Mouse (Mus musculus): ENCODE data around the gene Rps16. TPM values are rescaled to one million over a fixed set of nuclear protein-coding genes. Genes with fewer than 3 reads are reported as not detected.

Rps16 gene
- 212 and 288 TPM in 2 replicates for polyA plus RNA-seq (2012)

DNA sequence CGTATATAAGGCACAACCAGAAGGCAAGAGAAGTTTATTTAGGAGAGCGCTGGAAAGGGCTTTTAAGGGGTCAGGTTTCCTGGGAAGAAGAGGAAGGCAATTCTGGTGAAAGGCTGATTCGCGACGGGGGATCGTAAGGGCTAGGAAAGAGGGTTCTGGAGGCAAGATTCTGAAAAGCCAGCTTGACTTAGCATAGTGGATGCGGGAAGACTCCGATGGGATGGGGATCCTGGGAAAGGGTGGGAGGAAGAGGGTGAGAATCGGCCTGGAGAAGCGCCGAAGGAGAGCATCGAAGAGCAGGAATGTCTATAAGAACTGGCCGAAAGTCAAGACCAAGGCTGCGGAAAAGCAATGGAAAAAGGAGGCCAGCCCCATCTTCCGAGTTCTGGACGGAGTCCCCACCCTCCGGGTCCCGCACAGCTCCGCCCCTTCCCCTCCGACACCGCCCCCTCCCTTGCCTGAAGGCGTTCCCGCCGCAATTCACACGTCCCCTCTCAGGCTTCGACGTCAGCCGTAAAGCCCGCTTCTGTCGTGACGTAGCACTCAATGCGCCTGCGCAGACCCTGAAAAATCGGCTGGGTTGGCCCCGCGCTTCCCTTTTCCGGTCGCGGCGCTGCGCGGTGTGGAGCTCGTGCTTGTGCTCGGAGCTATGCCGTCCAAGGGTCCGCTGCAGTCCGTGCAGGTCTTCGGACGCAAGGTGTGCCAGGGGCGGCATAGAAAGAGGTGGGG is at the start of gene Rps16:
Gene Rps16, plus strand, starts transcription at position 498 of the 729 bp plus-strand sequence.
- Histone ChIP-seq H3K27me3 (ENCODE audit: control insufficient read depth) (no peaks in the 10 kb centered on the region), H3K4me3 (replicated peaks) (peak within 1 kb of the TSS; percentile 97), H3K36me3 (ENCODE audit: control insufficient read depth) (peaks cover 38% of the 10 kb centered on the region), H3K4me1 (ENCODE audit: control insufficient read depth) (peaks cover 45% of the 10 kb centered on the region), H3K9me3 (ENCODE audit: control insufficient read depth, low read length) (no peaks in the 10 kb centered on the region)
- TF ChIP-seq TAL1 (IDR thresholded peaks at IDR 0.05; ENCODE audit: low read length) (no peak), GATA1 (IDR thresholded peaks at IDR 0.05; ENCODE audit: low read length) (no peak)

DNA sequence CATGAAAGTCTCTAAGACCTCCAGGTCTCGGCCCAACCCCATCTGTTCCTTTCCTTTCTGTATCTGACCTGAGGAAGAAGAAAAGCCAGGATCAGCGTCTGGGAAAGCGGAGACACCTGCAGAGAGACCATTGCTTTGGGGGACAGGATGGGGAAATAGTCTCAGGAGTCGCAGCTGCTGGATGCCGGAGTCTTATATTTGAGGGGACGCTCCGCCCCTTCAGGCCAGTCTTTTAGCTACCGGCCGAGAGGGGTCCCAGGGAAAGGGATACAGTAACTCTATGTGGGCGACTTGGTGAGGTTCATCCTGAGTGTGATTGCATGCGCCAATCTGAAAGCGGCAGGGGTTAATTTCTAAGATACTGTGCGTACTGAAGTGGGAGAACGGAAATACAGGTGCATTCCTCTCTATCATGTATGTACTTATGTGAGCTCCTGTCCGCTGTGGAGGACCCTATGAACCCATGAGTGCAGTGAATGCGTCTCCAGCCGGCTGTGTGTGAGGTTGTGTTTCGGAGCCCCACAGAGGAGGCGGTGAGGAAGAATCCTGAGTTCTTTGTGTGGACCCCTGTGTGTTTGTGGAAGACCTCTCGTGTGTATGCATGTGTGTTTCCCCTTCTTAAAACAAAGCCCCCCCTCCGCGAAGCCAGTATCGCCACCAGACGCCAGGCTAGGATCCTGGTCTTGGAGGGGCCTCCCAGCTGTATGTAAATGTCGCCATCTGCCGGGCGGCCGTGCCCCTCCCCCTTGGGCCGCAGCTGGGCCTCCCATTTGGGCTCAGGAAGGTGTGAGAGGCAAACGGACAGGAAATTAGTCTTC is 48.6 kb upstream of the Rps16 start, which contains the start of gene Dll3:
Gene Dll3, minus strand, starts transcription at position 623 of the 818 bp plus-strand sequence.
- H3K4me3 ChIP-seq (replicated peaks): no peak within 1 kb of the TSS
- peaks cover 8% of the 10 kb centered on the region for H3K4me1 ChIP-seq (ENCODE audit: control insufficient read depth)
- H3K36me3 ChIP-seq (ENCODE audit: control insufficient read depth): peaks cover 23% of the 10 kb centered on the region
- H3K27me3 ChIP-seq (ENCODE audit: control insufficient read depth): peaks cover 56% of the 10 kb centered on the region
- no peaks in the 10 kb centered on the region for H3K9me3 ChIP-seq (ENCODE audit: control insufficient read depth, low read length)
- TF ChIP-seq TAL1 (IDR thresholded peaks at IDR 0.05; ENCODE audit: low read length) (no peak), GATA1 (IDR thresholded peaks at IDR 0.05; ENCODE audit: low read length) (no peak)

- H3K4me1 ChIP-seq (ENCODE audit: control insufficient read depth): peaks cover 15% of the 10 kb centered on the region
- peaks cover 28% of the 10 kb centered on the region for H3K27me3 ChIP-seq (ENCODE audit: control insufficient read depth)
- H3K36me3 ChIP-seq (ENCODE audit: control insufficient read depth): peaks cover 61% of the 10 kb centered on the region
- TF ChIP-seq GATA1 (IDR thresholded peaks at IDR 0.05; ENCODE audit: low read length) (no peak), TAL1 (IDR thresholded peaks at IDR 0.05; ENCODE audit: low read length) (no peak)
- H3K9me3 ChIP-seq (ENCODE audit: control insufficient read depth, low read length): no peaks in the 10 kb centered on the region
- no peak overlapping the region for H3K4me3 ChIP-seq (replicated peaks)
These were observed 44.8 kb upstream of the Rps16 start for GRCm38 (mm10) chr7:28305641-28306040.

GRCm38 (mm10) chr7:28306216-28306615 is 44.2 kb upstream of the Rps16 start:
- Histone ChIP-seq H3K36me3 (ENCODE audit: control insufficient read depth) (peaks cover 63% of the 10 kb centered on the region), H3K27me3 (ENCODE audit: control insufficient read depth) (peaks cover 22% of the 10 kb centered on the region), H3K9me3 (ENCODE audit: control insufficient read depth, low read length) (no peaks in the 10 kb centered on the region), H3K4me3 (replicated peaks) (no peak overlapping the region), H3K4me1 (ENCODE audit: control insufficient read depth) (peaks cover 21% of the 10 kb centered on the region)
- TF ChIP-seq TAL1 (IDR thresholded peaks at IDR 0.05; ENCODE audit: low read length) (no peak), GATA1 (IDR thresholded peaks at IDR 0.05; ENCODE audit: low read length) (no peak)

DNA sequence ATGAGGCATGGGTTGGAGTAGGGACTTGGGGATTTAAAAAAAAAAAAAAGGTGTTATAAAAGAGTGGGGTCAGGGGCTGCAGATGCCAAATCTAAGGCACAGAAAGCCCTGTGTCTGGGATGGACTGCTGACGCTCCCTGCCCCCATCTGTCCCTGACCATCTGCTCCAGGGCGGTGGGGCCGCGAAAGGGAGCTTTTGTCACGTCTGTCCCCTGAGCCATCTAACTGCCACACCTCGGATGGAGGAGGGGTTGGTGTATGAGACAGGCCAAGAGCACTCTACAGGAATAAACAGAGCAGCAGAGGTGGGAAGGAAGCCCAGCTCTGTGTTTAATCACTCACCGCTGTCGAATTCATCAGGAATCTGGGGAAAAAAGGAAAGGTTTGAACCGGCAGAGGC is 40.7 kb upstream of the Rps16 start:
- H3K4me3 ChIP-seq (replicated peaks): no peak overlapping the region
- peaks cover 70% of the 10 kb centered on the region for H3K36me3 ChIP-seq (ENCODE audit: control insufficient read depth)
- peaks cover 30% of the 10 kb centered on the region for H3K4me1 ChIP-seq (ENCODE audit: control insufficient read depth)
- no peaks in the 10 kb centered on the region for H3K27me3 ChIP-seq (ENCODE audit: control insufficient read depth)
- TF ChIP-seq GATA1 (IDR thresholded peaks at IDR 0.05; ENCODE audit: low read length) (no peak), TAL1 (IDR thresholded peaks at IDR 0.05; ENCODE audit: low read length) (no peak)
- no peaks in the 10 kb centered on the region for H3K9me3 ChIP-seq (ENCODE audit: control insufficient read depth, low read length)

GRCm38 (mm10) chr7:28311151-28311925 is 39.1 kb upstream of the Rps16 start:
- H3K9me3 ChIP-seq (ENCODE audit: control insufficient read depth, low read length): no peaks in the 10 kb centered on the region
- peak overlapping the region; percentile 78 for H3K4me3 ChIP-seq (replicated peaks)
- no peak for TF ChIP-seq TAL1 (IDR thresholded peaks at IDR 0.05; ENCODE audit: low read length)
- TF ChIP-seq GATA1 (IDR thresholded peaks at IDR 0.05; ENCODE audit: low read length): no peak
- H3K4me1 ChIP-seq (ENCODE audit: control insufficient read depth): peaks cover 30% of the 10 kb centered on the region
- H3K27me3 ChIP-seq (ENCODE audit: control insufficient read depth): no peaks in the 10 kb centered on the region
- H3K36me3 ChIP-seq (ENCODE audit: control insufficient read depth): peaks cover 70% of the 10 kb centered on the region

DNA sequence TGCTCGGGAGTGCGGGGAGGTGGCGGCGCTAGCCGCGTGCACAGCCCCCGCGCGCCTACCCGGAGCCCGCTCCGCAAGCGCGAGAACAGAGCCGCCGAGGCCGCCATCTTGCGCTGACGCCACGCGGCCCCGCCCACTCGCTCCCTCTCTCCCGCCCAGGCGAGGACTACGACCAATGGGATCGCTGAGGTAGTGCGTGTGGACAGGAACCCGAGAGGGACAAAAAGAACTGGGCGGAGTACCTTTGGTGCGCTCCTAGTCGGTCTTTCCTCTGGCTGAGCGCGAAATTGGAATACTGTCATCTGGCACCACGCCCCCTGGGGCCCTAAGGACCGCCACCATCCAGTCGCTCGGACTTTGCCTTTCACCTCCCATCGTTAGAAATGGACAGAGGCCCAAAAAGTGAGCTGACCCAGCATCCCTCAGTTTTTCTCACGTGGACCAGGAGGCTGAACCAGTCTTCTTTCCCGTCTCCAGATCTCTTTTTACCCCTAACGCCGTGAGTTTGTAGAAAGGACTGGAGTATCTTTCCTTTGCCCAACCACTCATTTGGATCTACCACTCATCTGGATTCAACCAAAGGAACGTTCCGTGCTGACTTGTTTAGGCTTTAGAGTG is 38.4 kb upstream of the Rps16 start, which contains the start of gene Timm50:
Gene Timm50, minus strand, starts transcription at position 147 of the 618 bp plus-strand sequence.
- H3K27me3 ChIP-seq (ENCODE audit: control insufficient read depth): no peaks in the 10 kb centered on the region
- peak within 1 kb of the TSS; percentile 78 for H3K4me3 ChIP-seq (replicated peaks)
- no peaks in the 10 kb centered on the region for H3K9me3 ChIP-seq (ENCODE audit: control insufficient read depth, low read length)
- H3K36me3 ChIP-seq (ENCODE audit: control insufficient read depth): peaks cover 70% of the 10 kb centered on the region
- TF ChIP-seq GATA1 (IDR thresholded peaks at IDR 0.05; ENCODE audit: low read length) (no peak), TAL1 (IDR thresholded peaks at IDR 0.05; ENCODE audit: low read length) (no peak)
- H3K4me1 ChIP-seq (ENCODE audit: control insufficient read depth): peaks cover 30% of the 10 kb centered on the region

DNA sequence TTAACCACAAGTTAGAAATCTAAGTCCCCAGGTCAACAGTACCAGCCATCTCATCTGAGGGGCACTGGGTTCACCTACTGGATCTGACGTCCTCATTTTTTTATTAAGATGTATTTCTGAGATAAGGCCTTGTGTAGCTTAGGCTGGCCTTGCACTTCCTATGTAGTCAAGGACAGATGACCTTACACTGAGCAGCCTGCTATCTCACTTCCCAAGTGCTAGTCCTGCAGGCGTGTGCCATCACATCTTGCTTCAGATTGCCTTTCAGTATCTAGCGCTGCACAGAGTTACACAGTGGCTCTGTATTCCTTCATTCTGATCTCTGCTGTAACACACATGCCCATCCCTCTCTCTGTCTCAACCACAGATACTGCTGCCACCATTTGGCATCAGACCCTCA is 32.4 kb upstream of the Rps16 start:
- Histone ChIP-seq H3K9me3 (ENCODE audit: control insufficient read depth, low read length) (no peaks in the 10 kb centered on the region), H3K4me3 (replicated peaks) (no peak overlapping the region), H3K27me3 (ENCODE audit: control insufficient read depth) (no peaks in the 10 kb centered on the region), H3K36me3 (ENCODE audit: control insufficient read depth) (peaks cover 92% of the 10 kb centered on the region), H3K4me1 (ENCODE audit: control insufficient read depth) (peaks cover 5% of the 10 kb centered on the region)
- TF ChIP-seq TAL1 (IDR thresholded peaks at IDR 0.05; ENCODE audit: low read length) (no peak), GATA1 (IDR thresholded peaks at IDR 0.05; ENCODE audit: low read length) (no peak)
